Mouse (Mus musculus) cortical plate, adult 2 months (tissue): Measurements from ENCODE around the gene Ggnbp2.

Experiments used
- CTCF ChIP-seq: fragments of 200-500 bp; IDR thresholded peaks from 2 replicates; pipeline ENCODE4 v1.5.1; 2011; ENCODE audit warnings: mild to moderate bottlenecking, control low read depth, low read length; ENCODE audit not compliant: insufficient read depth; ENCODE audit errors: extremely low read depth
- POLR2A ChIP-seq: fragments of 200-500 bp; IDR thresholded peaks from 2 replicates; pipeline ENCODE4 v1.6.1; 2011; ENCODE audit warnings: mild to moderate bottlenecking, low read length, control low read depth; ENCODE audit not compliant: insufficient read depth; ENCODE audit errors: extremely low read depth

DNA sequence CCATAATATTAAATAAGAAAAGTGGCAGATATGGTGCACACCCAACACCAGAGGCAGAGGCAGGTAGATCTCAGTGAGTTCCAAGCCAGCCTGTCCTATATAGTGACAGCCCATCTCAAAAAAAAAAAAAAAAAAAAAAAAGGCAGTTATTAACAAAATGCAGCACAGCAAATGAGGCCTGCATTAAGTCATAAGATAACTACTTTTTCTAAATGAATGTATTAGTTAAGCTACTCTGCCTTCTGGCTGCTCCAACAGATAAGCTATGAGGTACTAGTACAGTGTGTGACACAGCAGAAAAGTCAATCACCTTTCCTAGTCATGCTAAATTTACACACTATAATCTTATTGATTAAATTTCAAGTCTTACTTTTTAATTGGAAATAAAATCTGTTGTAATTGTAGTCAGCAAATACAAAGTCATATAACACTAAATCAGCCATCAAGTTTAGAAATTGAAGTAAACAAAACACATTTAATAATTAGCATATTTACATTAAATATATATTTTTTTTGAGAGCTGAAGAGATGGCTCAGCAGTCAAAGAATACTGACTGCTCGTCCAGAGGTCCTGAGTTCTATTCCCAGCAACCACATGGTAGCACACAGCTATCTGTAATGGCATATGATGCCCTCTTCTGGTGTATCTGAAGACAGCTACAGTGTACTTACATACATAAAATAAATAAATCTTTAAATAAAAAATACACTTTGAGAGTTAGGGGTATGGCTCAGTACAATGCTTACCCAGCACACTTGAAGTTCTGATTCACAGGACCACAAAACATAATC lies 2.6 kb upstream of the Ggnbp2 start:
- TF ChIP-seq CTCF: no peak
- no peak for TF ChIP-seq POLR2A
